12 mouse cellular contexts compared by ENCODE assay signal in the genomic region with DNA sequence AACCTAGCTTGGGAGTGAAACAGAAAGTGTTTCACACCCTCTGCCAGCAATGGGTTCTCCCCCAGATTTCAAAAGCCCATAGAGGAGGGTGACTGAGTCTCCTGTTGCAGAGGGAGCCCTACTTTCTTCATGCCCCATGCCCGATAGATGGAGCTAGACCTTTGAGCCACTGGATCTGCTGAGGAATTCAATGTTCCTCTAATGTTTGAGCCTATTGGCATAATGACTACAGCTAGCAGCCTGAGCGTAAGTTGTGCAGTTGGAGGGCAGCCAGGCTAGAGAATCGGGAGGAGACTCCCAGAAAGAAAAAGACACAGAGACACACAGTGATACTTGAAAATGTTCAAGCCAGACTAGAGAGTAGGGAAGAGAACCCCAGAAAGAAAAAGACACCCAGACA.
A peak's percentile ranks its signal among the peaks of the same experiment; 100 is the strongest.
DNase-seq lines count a peak whose midpoint lies in the region; ATAC-seq and TF ChIP-seq lines count a peak whose summit lies in the region.
"Had no signal": no experiment of that assay in that cellular context is flagged by ENCODE, and none has a peak within 500 bp of the region (broad histone marks: within the 10 kb centered on the region; RNA-seq: fewer than 3 reads in every experiment).

No protein-coding gene starts in this region.

- intact Hi-C loops in heart, postnatal 36 days (cut with DNase I) = no loop called here

- no peaks in the 10 kb centered on the region for H3K27me3 ChIP-seq in liver, embryonic 11.5 days (replicated peaks; ENCODE audit: control insufficient read depth, insufficient read depth, low read length)
- H3K27me3 ChIP-seq in thymus, adult 2 months (ENCODE audit: control insufficient read depth, insufficient read depth, low read length) = no peaks in the 10 kb centered on the region
- H3K27me3 ChIP-seq: hindbrain, embryonic 15.5 days; liver, embryonic 13.5 days had no signal

- H3K36me3 ChIP-seq in liver, embryonic 11.5 days (ENCODE audit: control insufficient read depth, insufficient read depth, low read length) = no peaks in the 10 kb centered on the region
- H3K36me3 ChIP-seq in thymus, adult 2 months (ENCODE audit: control insufficient read depth, insufficient read depth, low read length) = no peaks in the 10 kb centered on the region
- H3K36me3 ChIP-seq: hindbrain, embryonic 15.5 days; liver, embryonic 13.5 days had no signal

- no peaks in the 10 kb centered on the region for H3K9me3 ChIP-seq in liver, embryonic 11.5 days (ENCODE audit: control insufficient read depth, low read length)
- H3K9me3 ChIP-seq: hindbrain, embryonic 15.5 days; liver, embryonic 13.5 days had no signal

- no peak overlapping the region for H3K27ac ChIP-seq in liver, embryonic 11.5 days (ENCODE audit: low read depth, low read length)
- H3K27ac ChIP-seq in thymus, adult 2 months (ENCODE audit: control insufficient read depth, insufficient read depth, low read length) = no peak overlapping the region
- H3K27ac ChIP-seq: heart, adult 2 months; hindbrain, embryonic 15.5 days; liver, embryonic 13.5 days had no signal

- TF ChIP-seq POLR2A in thymus, adult 2 months (IDR thresholded peaks at IDR 0.05; ENCODE audit: control insufficient read depth, extremely low read depth, insufficient read depth, low read length, poor library complexity) = no peak

- peak; percentile 1 for DNase-seq in heart, adult 8-10 months (ENCODE audit: low spot score)
- DNase-seq in heart, postnatal 36 days = no peak
- DNase-seq in brain, adult 2 months (ENCODE audit: low read depth, low spot score) = peak; percentile 71
- DNase-seq in layer of hippocampus, adult 18-20 months (ENCODE audit: low spot score in 2 of 2) = peak; percentile 13 to 67
- DNase-seq in lung, postnatal 25 days (ENCODE audit: low spot score) = peak; percentile 0
- no peak for DNase-seq in liver, embryonic 11.5 days (ENCODE audit: low spot score)
- DNase-seq in thymus, adult 2 months = no peak
- DNase-seq: kidney, postnatal 25 days; liver, embryonic 13.5 days had no signal

- no peak for TF ChIP-seq CTCF in thymus, adult 2 months (IDR thresholded peaks at IDR 0.05; ENCODE audit: borderline replicate concordance, control insufficient read depth, extremely low read depth, insufficient read depth, low read length, poor library complexity)

- H3K9ac ChIP-seq in liver, embryonic 11.5 days (ENCODE audit: low read depth, low read length) = no peak overlapping the region
- H3K9ac ChIP-seq: hindbrain, embryonic 15.5 days; liver, embryonic 13.5 days had no signal

- H3K4me3 ChIP-seq in liver, embryonic 11.5 days (ENCODE audit: low read depth, low read length) = no peak overlapping the region
- H3K4me3 ChIP-seq in thymus, adult 2 months (ENCODE audit: control insufficient read depth, insufficient read depth, low read length) = no peak overlapping the region
- H3K4me3 ChIP-seq: heart, adult 2 months; hindbrain, embryonic 15.5 days; liver, embryonic 13.5 days had no signal

- no peak for ATAC-seq in liver, embryonic 11.5 days (replicated peaks; ENCODE audit: low FRiP score)
- no peak for ATAC-seq in monocyte, adult 5-6 weeks (replicated peaks; ENCODE audit: insufficient number of reproducible peaks, low FRiP score, low TSS enrichment, poor library complexity, severe bottlenecking)

- no peaks in the 10 kb centered on the region for H3K4me1 ChIP-seq in liver, embryonic 11.5 days (replicated peaks; ENCODE audit: control insufficient read depth, insufficient read depth, low read length)
- H3K4me1 ChIP-seq in thymus, adult 2 months (replicated peaks; ENCODE audit: control insufficient read depth, insufficient read depth, low read length) = no peaks in the 10 kb centered on the region
- H3K4me1 ChIP-seq: liver, embryonic 13.5 days had no signal

- 74% methylated on average over 3 of the region's 3 CpGs for WGBS in liver, embryonic 11.5 days
- 86% methylated on average over 3 of the region's 3 CpGs for WGBS in thymus, adult 2 months

- H3K4me2 ChIP-seq in liver, embryonic 11.5 days = no peak overlapping the region
- H3K4me2 ChIP-seq: hindbrain, embryonic 15.5 days; liver, embryonic 13.5 days had no signal

Comparison
In these comparisons a context has a peak if more than half of its experiments do, and no peak if none do; other contexts are left out.
1. DNase-seq: peak in heart, adult 8-10 months (single experiment), brain, adult 2 months (single experiment), layer of hippocampus, adult 18-20 months (2 of 2) and lung, postnatal 25 days (single experiment); none in heart, postnatal 36 days (0 of 2), liver, embryonic 11.5 days (single experiment) and thymus, adult 2 months (single experiment).